Mouse (Mus musculus) splenic B cell, adult 2 months (primary cell): Measurements from ENCODE around the gene Aim2.

Source experiments
- DNase-seq: peaks from one replicate; pipeline ENCODE4 v3.0.0-alpha.2; 2011; ENCODE audit warnings: low read depth, low spot score
- H3K27me3 ChIP-seq: 2 replicates; pipeline ENCODE4 v1.6.1; 2012; ENCODE audit warnings: mild to moderate bottlenecking, low read length, moderate library complexity, mixed read lengths; ENCODE audit not compliant: control insufficient read depth, poor library complexity, insufficient read depth, severe bottlenecking
- H3K36me3 ChIP-seq: 2 replicates; pipeline ENCODE4 v1.6.1; 2012; ENCODE audit warnings: mild to moderate bottlenecking, low read length, moderate library complexity, mixed read lengths; ENCODE audit not compliant: control insufficient read depth, poor library complexity, insufficient read depth, severe bottlenecking

Gene Aim2

DNA sequence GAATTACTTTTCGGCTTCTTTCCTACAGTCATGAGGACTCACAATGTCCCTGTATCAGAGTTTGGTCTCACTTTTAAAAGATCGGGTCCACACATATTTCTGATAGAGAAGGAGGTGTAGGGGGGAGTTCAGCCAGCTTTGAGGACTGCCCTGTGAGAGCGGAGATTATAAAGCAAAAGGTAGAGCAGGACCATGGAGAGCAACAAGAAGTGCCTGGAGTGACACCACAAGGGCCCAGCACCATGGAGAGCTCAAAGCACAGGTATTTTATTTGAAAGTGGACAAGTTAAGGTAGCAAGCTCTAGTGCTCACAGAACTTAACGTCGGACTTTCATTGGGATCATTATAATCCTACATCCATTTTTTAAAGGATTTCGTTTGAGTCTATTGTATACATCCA, 11.0 kb downstream of the Aim2 start:
- Histone ChIP-seq H3K27me3 (no peaks in the 10 kb centered on the region; the same call in 1 of the 2 replicates), H3K36me3 (no peaks in the 10 kb centered on the region)
- peak; percentile 50 for DNase-seq

DNA sequence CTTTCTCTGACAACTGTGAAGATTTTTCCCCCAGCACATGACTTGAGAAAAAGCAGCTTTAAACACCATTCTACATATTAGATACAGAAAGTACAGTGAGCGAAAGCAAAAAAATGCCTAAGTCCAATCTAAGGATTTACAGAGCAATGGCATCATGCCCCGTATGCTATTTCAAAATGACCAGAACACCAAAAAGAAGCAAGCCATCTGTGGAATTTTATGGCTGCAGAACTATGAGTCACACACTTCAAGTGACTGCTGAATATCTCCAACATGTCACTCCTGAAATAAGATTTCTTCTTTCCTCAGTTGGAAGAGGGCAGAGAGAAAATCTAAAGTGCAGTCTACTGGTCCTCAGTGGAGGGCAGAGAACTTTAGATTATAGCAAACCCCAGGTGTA, 12.8 kb downstream of the Aim2 start:
- Histone ChIP-seq H3K27me3 (no peaks in the 10 kb centered on the region; the same call in 1 of the 2 replicates), H3K36me3 (no peaks in the 10 kb centered on the region)
- DNase-seq: no peak

DNA sequence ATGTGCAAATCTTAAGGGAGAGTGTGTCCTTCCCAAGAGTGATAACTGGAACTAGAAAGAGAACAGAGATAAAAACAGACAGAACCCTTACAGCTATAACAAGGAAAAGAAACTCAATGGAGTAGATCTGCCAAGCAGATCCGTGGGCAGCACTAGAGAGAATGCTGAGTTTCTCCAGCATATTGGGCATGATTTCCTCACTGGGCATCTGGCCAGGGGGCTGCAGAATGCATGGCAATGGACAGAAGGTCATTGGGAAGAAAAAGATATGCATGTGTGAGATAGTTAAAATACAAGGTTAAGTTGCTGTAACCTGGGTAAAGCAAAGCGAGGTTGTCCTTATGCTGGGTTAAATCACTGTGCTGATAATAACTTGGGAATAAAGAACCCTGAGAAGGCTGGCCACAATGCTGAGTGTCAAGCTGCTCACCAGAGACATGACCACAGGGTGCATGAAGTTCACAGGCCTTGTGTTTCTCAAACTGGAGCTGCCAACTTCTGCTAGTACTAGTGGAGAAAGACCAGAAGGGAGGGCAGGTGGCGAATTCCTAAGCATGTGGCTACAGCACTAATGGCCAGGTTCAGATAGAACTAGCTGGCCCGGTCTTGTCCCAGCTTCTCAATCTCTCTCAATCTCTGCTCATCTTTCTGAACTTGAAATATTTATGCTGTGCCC, 13.6 kb downstream of the Aim2 start:
- no peak for DNase-seq
- H3K27me3 ChIP-seq: no peaks in the 10 kb centered on the region; the same call in 1 of the 2 replicates

DNA sequence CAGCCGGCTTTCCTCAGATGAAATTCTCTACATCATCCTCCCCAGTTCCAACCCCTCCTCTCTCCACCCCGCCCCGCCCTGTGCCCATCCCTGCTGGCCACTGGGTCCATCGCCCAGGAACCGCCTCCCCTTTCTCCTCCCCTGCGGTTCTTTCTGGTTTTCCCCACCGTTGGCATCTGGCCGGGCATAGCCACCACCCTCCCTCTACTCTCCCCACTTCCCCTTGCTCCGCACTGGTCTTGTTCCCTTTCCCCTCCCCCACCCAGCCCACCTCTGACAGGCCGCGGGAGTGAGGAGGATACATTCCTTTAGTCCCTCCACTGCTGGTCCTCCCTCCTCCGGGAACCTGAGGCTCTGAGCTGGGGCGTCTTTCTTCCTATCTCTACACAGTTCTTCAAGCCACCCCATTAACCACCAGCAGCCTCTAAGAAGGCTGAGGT, 15.3 kb downstream of the Aim2 start:
- DNase-seq: peak; percentile 15
- Histone ChIP-seq H3K36me3 (no peaks in the 10 kb centered on the region), H3K27me3 (no peaks in the 10 kb centered on the region; the same call in 1 of the 2 replicates)

More for the DNA sequence above, 13.6 kb downstream of the Aim2 start:
- H3K36me3 ChIP-seq: no peaks in the 10 kb centered on the region

DNA sequence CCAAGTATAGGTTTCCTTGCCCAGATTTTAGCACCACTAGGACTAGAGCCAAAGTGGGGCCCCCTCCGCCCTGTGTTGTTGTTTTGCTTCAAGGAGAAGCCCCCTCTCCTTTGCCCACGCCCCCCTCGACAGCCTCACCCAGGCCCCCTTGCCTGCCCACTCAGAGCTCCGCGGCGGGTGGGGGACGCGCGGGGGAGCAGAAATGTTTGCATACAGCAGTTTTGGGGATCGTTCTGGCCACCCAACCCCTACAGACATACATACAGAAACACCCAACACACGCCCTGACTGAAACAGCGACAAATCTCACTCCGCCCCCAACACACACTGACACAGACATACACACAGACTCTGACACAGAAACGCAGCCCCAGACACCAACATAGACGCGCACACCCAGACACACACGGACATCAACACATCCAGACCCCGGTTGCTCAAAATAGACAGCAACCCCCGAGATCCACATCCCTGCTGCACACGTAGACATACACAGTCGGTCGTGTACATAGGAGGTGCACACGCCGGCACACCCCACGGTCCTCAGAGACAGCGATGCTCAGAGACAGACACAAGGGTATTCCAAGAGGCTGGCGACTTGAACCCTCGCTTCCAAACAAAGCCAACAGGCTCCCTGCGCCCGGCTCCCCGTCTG, 16.1 kb downstream of the Aim2 start:
- H3K27me3 ChIP-seq: no peaks in the 10 kb centered on the region; the same call in 1 of the 2 replicates
- no peaks in the 10 kb centered on the region for H3K36me3 ChIP-seq
- DNase-seq: no peak

DNA sequence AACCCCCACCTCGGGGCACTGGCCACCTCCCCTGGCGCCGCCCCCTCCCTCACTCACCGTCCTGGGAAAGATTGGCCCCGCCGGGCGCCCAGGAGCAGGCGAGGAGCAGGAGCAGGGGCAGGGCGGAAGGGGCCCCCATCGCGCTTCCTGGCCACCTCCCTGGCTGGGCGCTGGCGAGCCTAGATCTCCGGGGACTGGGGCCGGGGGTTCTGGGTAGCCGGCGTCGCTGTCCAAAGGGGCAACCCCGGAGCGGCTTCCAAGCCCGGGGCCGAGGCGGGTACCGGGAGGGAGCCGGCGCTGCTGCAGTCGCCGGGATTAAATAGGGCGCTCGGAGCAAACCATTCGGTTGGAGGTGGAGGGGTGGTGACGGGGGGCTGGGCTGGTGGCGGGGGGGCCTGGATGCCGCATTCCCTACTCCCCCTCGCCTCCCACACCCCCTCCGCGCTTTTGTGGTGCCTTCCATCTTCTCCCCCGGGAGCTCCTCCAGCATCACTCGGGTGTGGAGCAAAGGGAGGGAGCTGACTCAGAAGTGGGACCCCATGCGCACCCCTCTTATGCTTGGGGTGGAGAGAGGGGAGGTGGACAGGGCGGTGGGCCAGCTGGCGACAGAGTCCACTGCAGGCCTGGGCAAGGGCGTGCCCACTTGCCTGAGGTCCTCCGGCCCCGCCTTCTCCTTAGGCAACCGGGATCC, 16.8 kb downstream of the Aim2 start, which contains the start of gene Cadm3:
Cadm3 (minus strand) TSS at position 340 of the 691 bp plus-strand sequence.
- H3K36me3 ChIP-seq: no peaks in the 10 kb centered on the region
- DNase-seq: no peak
- H3K27me3 ChIP-seq: no peaks in the 10 kb centered on the region; the same call in 1 of the 2 replicates

DNA sequence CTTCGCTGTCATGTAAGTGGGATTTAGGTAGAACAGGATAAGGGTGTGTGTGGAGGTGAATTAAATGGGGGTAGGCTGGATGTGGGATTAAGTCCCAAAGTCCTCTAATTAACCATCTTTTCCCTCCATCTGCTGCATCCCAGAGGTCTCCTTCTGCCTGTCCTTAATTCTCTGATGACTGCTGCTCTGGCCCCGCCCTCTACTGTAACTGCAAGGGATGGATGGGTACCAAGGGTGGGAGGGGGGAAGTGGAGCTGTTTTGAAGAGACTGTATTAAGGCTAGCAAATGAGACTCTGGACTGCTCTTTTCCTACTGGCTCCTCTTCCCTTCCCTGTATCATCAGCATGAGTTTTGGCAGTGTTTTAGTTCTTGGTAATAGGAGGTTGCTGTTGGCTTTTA, 18.9 kb downstream of the Aim2 start:
- no peak for DNase-seq
- Histone ChIP-seq H3K36me3 (no peaks in the 10 kb centered on the region), H3K27me3 (no peaks in the 10 kb centered on the region; the same call in 1 of the 2 replicates)

DNA sequence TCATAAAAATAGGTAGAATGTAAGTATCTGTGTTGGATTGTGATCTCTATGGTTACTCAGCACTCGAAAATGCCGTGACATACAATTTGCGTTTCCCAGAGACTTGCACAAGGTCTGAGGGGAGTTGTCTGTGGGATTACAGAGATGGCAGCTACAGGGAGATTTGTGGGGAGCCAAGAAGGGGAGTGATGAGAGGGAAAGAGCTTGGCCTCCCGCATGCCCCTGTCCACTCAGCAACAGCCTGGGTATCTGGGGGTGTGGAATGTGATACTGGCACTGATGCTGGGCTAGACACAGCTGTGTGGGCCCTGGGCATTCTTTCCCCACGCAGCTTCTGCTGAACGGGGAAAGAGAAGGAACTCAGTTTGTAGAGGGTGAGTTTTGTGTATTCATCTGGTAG, 19.8 kb downstream of the Aim2 start:
- no peak for DNase-seq
- H3K36me3 ChIP-seq: no peaks in the 10 kb centered on the region
- H3K27me3 ChIP-seq: no peaks in the 10 kb centered on the region; the same call in 1 of the 2 replicates

DNA sequence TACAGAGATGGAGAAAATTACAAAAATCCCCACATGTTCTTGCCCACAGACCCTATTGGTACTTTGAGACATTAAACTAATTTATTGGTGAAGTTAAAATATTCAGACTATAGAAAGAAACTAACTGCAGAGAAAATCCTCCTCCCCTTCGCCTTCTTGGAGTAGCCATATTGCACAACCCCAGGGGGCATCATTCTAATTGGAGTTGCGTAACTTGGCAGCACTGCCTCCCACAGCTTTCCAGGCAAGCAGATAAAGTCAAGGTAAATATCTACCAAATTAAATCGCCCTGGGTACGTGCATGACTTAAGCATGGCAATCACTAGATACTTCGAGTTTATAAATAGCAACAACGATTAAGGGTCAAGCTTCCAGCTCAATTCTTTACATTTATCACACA, 20.9 kb downstream of the Aim2 start:
- Histone ChIP-seq H3K27me3 (no peaks in the 10 kb centered on the region), H3K36me3 (no peaks in the 10 kb centered on the region)
- no peak for DNase-seq

DNA sequence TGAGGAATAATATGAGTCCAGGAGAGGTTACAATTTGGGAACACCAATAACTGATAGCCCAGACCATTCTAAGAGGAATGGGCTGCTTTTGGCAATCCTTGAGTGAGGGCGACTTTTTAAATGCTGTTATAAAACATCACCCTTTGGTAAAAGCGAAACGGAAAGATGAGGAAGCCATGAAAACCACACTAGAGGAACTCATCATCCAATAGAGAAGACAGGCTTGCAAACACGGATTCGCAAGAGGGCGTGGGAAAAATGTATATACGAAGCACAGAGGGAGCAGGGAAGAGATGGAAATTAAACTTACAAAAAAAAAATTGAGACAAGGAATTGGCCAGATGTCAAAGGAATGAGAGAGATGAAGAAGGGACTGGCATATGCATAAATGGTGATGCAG, 23.3 kb downstream of the Aim2 start:
- DNase-seq: no peak
- Histone ChIP-seq H3K36me3 (no peaks in the 10 kb centered on the region), H3K27me3 (no peaks in the 10 kb centered on the region)

DNA sequence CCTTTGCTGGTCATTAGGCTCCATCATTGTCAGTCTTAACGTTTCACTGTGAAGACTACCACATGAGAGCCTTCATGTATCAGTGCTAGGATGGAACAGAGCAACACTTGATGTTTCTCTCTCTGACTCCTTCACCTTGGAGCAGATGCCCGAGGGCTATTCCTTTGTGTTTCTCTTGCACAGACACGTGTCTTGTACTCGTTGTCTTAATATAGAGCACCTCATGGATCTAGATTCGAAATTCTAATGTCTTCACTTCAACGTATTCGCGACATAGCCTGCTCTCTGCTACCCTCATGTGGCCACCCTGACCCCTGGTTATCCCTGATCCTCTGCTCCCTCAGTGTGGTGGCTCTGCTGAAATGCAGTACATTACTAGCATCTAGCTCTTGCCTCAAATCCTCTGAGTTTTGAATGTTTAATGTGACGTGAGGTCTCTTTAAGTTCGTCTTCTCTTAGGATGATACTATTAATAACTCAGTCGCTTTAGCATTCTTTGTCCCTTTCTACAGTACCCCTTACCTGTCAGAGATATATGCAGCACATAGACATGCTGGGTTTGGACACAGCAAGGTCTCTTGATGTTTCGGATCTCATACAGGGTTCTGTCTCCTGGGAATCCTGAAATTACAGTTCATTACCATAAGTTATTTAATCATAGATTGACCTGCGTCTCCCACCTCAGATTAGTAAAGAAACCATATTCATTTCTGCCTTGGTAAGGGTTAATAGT, 26.9 kb downstream of the Aim2 start:
- H3K27me3 ChIP-seq: no peaks in the 10 kb centered on the region; the same call in 1 of the 2 replicates
- peak; percentile 52 for DNase-seq
- no peaks in the 10 kb centered on the region for H3K36me3 ChIP-seq

DNA sequence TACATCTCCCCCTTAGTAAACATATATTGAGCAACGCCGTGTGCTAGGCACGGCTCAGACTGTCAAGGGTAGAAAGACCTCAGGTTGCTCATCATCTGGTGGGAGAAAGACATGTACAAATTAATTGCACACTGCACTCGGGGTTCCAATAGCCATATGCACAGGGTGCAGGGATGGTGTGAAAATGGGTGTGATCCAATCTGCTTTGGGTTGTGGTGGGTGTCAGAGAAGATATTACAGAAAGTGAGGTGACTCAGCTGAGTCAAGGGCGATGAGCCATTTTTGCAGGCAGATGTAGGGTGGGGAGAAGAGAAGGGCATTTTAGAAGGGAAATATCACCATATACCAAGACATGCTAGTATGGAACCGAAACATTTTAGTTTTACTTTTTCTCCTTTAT, 30.8 kb downstream of the Aim2 start:
- Histone ChIP-seq H3K36me3 (no peaks in the 10 kb centered on the region), H3K27me3 (no peaks in the 10 kb centered on the region; the same call in 1 of the 2 replicates)
- DNase-seq: no peak

DNA sequence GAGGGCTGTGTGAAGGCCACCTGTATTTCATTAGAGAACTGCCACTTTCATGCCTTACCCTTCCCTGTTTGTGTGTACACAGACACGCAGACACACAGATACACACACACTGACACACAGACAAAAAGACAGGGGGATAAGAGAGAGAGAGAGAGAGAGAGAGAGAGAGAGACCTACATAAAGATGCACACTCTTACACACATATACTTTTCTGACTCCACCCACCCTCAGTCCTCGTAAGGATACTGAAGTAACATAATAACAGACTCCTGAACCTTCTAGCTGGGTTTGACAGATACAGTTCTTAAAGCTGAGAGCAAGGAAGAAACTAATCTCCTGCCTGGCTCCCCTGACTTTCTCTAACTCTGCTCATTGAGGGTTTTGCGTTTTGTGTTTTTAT, 38.8 kb downstream of the Aim2 start:
- Histone ChIP-seq H3K27me3 (peaks cover 2% of the 10 kb centered on the region; the same call in 1 of the 2 replicates), H3K36me3 (no peaks in the 10 kb centered on the region)
- DNase-seq: no peak

DNA sequence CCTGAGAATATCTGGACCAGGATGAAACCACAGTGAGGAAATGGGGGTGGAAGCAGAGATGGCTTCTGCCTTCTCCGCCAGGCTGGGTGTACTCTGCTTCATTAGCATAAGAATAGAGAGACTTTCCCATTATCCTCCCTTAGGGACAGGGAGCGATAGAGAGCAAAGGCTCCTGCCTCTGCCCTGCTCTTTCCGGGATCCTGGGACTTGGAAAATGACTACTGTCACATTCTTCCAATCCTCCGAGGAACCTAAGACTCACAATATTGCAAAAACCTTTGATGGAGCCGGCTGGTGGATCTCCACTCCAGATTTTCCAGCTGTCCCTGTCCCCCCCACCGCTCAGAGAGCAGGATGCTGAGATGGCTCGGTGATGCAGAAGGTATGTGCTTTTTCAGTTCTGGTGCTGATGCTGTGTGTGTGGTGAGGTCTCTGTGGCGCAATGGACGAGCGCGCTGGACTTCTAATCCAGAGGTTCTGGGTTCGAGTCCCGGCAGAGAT, 39.3 kb downstream of the Aim2 start:
- Histone ChIP-seq H3K36me3 (no peaks in the 10 kb centered on the region), H3K27me3 (peaks cover 2% of the 10 kb centered on the region; the same call in 1 of the 2 replicates)
- DNase-seq: no peak
